Mouse (Mus musculus): ENCODE data around the gene Nrp2. TPM values are rescaled to one million over a fixed set of nuclear protein-coding genes. Genes with fewer than 3 reads are reported as not detected.
A peak's percentile ranks its signal among the peaks of the same experiment; 100 is the strongest.

Gene Nrp2
- total RNA-seq, 2 experiments from 2014 or later, result 58.8 to 66.3 TPM

GRCm38 (mm10) chr1:62783354-62784083, 80.4 kb downstream of the Nrp2 start:
- DNase-seq, result no peak

GRCm38 (mm10) chr1:62784084-62784392, 81.0 kb downstream of the Nrp2 start:
- DNase-seq, result peak in 1 of 2 experiments; percentile 67

- DNase-seq, result peak; percentile 66 to 72
Measured at GRCm38 (mm10) chr1:62786255-62786654, 83.2 kb downstream of the Nrp2 start.

GRCm38 (mm10) chr1:62787546-62787945, 84.5 kb downstream of the Nrp2 start:
- no peak for DNase-seq

- DNase-seq, result peak in 1 of 2 experiments; percentile 65
Measured at GRCm38 (mm10) chr1:62794223-62794895, 91.3 kb downstream of the Nrp2 start.

- DNase-seq, result no peak
Measured at GRCm38 (mm10) chr1:62794896-62795255, 91.8 kb downstream of the Nrp2 start.

- DNase-seq, result peak; percentile 61 to 68
Measured at GRCm38 (mm10) chr1:62795307-62796037, 92.4 kb downstream of the Nrp2 start.

GRCm38 (mm10) chr1:62796038-62796647, 93.1 kb downstream of the Nrp2 start:
- no peak for DNase-seq

- no peak for DNase-seq
Measured at GRCm38 (mm10) chr1:62799427-62799826, 96.3 kb downstream of the Nrp2 start.

- no peak for DNase-seq
Measured at GRCm38 (mm10) chr1:62800351-62800750, 97.3 kb downstream of the Nrp2 start.

GRCm38 (mm10) chr1:62801429-62801828, 98.3 kb downstream of the Nrp2 start:
- no peak for DNase-seq

- no peak for DNase-seq
Measured at GRCm38 (mm10) chr1:62801842-62802241, 98.8 kb downstream of the Nrp2 start.

GRCm38 (mm10) chr1:62803544-62803943, 100.5 kb downstream of the Nrp2 start:
- no peak for DNase-seq

- DNase-seq, result no peak
Measured at GRCm38 (mm10) chr1:62806014-62806413, 102.9 kb downstream of the Nrp2 start.

- DNase-seq, result no peak
Measured at GRCm38 (mm10) chr1:62808395-62808794, 105.3 kb downstream of the Nrp2 start.

GRCm38 (mm10) chr1:62809601-62810228, 106.6 kb downstream of the Nrp2 start:
- no peak for DNase-seq

GRCm38 (mm10) chr1:62811141-62811540, 108.1 kb downstream of the Nrp2 start:
- DNase-seq, result no peak

GRCm38 (mm10) chr1:62812701-62813684, 109.9 kb downstream of the Nrp2 start:
- no peak for DNase-seq

GRCm38 (mm10) chr1:62813938-62814337, 110.9 kb downstream of the Nrp2 start:
- DNase-seq, result no peak

GRCm38 (mm10) chr1:62817566-62817965, 114.5 kb downstream of the Nrp2 start:
- DNase-seq, result no peak

- DNase-seq, result no peak
Measured at GRCm38 (mm10) chr1:62820170-62820569, 117.1 kb downstream of the Nrp2 start.

All from layer of hippocampus, postnatal 36 days (tissue).